Mouse (Mus musculus): ENCODE results near the gene Uggt1.

The Uggt1 gene

DNA sequence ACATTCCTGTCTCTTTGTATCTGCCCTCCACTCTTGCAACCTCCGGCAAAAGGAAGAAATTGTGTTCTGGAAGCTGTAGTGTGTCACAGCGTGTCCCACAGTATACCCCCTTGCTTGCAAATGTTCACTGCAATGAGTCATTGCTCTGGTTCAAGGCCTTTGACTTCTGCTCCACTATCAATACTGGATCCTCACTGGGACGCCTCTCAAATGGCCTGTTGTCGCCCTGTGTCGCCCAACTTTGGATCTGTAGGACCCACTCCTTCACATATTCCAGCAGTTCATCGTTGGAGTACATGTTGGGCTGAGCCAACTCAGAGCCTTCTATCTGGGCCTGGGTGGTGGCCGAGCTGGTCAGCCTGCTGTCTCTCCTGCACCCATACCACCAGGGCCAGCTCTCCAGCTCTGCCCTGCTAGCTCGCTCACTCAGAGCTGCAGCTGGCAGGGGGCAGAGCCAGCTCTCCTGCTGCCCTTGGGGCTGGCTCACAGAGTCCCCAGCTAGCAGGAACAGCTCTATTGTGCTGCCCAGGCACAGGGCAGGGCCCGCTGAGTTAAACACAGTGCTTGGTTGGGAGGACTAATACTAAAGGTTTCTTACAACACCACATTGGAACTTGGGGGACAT, 126.3 kb downstream of the Uggt1 start:
- DNase-seq (ENCODE audit: extremely low spot score, low spot score) = no peak

DNA sequence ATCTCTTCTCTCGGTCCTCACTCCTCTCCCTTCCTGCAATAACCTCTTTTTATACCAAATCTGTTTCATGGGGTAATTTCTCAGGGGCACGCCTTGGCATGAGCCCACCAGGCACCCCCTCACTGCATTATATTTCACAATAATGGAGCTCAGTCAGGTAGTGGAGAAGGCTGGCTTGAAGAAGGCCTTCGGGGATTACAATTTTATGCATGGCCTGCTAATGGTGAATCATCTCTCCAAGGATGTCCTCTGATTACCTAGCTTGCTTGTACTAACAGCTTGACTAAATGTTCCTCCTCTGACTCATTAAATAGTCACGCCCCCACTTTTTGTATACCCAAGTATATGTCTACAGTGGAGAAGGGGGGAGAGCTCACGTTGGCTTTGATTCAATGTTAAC, 128.0 kb downstream of the Uggt1 start:
- DNase-seq (ENCODE audit: extremely low spot score, low spot score) = no peak

DNA sequence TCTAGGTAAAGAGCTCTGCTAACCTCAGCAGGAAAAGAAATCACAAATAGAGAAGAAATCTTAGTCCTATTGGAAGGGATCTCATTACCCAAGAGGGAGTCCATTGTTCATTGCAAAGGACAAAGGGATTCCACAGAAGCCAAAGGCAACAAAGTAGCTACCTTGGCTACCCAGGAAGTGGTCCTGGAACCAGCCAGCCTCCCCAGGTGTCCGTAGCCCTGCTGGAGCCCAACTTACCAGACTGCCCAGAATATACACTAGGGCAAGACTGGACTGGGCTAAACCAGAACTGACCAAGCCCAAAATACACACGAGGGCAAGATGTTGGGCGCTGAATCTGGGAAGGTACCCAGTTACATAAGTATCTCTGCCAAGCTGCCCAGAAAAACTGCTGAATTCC, 129.7 kb downstream of the Uggt1 start:
- DNase-seq (ENCODE audit: extremely low spot score, low spot score) = no peak

- no peak for DNase-seq (ENCODE audit: extremely low spot score, low spot score)
Observed at GRCm38 (mm10) chr1:36113670-36114069, 130.8 kb downstream of the Uggt1 start.

DNA sequence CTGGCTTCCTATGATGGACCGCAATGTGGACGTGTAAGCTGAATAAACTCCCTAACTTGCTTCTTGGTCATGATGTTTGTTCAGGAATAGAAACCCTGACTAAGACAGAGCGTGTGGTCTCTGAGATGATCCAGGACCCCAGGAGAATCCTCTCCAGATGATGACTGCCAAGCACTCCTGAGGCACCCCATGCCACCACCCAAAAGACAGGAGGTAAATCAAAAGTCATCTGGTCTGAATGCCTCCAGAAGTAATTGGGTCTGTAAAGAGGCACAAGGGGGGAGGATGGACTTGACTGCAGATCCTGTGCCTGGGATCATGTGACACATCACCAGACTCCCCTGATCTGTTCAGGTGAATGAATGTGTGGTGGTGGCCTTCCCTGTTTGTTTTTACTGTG, 131.9 kb downstream of the Uggt1 start:
- no peak for DNase-seq (ENCODE audit: extremely low spot score, low spot score)

- DNase-seq (ENCODE audit: extremely low spot score, low spot score) = no peak
Observed at GRCm38 (mm10) chr1:36109987-36110386, 134.5 kb downstream of the Uggt1 start.

GRCm38 (mm10) chr1:36105917-36106706, 138.4 kb downstream of the Uggt1 start:
- no peak for DNase-seq (ENCODE audit: extremely low spot score, low spot score)

- DNase-seq (ENCODE audit: extremely low spot score, low spot score) = no peak
Observed at GRCm38 (mm10) chr1:36100371-36100770, 144.1 kb downstream of the Uggt1 start.

GRCm38 (mm10) chr1:36098432-36098831, 146.1 kb downstream of the Uggt1 start:
- DNase-seq (ENCODE audit: extremely low spot score, low spot score) = no peak

GRCm38 (mm10) chr1:36095423-36096272, 148.9 kb downstream of the Uggt1 start:
- DNase-seq (ENCODE audit: extremely low spot score, low spot score) = no peak

DNA sequence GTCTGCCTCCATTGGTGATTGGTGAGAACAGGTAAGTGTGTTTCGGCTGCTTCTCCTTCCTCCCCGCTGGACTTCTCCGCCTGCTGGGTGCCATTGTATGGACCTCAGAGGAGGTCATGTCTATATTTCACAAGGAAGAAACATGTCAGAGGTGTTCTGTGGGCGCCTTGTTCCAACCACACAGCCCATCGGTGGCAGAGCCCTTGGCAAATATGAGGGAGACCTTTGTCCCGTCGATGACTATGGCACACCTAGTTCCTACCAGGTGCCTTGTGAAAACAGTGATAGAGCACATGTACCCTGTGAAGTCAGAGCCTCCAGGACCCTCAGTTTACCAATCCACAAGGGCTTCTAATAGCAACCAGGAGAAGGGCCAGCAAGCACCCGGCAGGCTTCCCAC, 150.8 kb downstream of the Uggt1 start:
- no peak for DNase-seq (ENCODE audit: extremely low spot score, low spot score)

DNA sequence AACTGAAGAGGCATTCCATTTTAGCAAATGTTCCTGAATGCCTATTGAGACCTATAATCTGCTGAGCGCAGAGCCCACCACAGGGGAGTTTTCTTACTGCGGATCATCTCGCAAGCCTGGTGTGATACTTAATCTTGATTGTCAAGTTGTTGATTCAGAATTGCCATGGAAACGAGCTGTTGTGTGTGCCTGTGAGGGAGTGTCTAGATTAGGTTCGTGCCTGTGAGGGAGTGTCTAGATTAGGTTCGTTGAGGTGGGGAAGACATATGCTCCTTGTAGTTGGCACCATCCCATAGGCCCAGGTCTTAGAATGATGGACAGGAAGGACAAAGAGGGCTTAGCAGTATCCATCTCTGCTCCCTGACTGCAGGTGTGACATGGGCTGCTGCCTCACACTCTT, 153.3 kb downstream of the Uggt1 start:
- DNase-seq (ENCODE audit: extremely low spot score, low spot score) = no peak

DNA sequence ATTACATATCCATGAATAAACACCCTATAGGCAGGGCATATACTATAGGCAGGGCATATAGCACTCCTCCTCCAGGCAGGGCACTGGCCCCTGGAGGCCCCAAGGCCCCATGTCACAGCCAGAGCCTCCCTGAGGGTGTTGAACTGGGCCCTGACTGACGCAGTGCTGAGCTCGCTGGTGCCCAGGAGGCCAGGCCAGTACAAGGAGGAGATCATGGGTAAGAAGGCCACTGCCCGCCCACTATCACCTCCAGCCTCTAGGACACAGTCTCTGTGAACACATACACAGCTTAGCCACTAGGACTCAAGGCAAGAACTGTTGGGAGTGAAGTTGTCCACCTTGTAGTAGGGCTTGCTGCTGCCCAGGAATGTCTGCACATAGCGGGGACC, 153.8 kb downstream of the Uggt1 start:
- DNase-seq (ENCODE audit: extremely low spot score, low spot score) = no peak

All from neural tube, embryonic 10.5 days (tissue).